Mouse (Mus musculus) embryonic facial prominence, embryonic 14.5 days (tissue): ENCODE data around the gene Irx6. TPM values are rescaled to one million over a fixed set of nuclear protein-coding genes. Genes with fewer than 3 reads are reported as not detected.

Experiments used
- ATAC-seq: fragments of 200-750 bp; cut with Nextera tagmentation; 2 replicates; pipeline ENCODE4 v1.8.0; 2017; ENCODE audit warnings: low read depth, moderate number of reproducible peaks, moderate TSS enrichment
- DNase-seq: peaks from one replicate; pipeline ENCODE4 v3.0.0-alpha.2; 2015; ENCODE audit warnings: low spot score
- H3K27ac ChIP-seq: fragments of 300-500 bp; sonication (generic); replicated peaks from 2 replicates; pipeline ENCODE4 v1.5.1; 2014; ENCODE audit warnings: low read depth, mild to moderate bottlenecking, low read length, moderate library complexity
- H3K27me3 ChIP-seq: fragments of 300-500 bp; sonication (generic); replicated peaks from 2 replicates; pipeline ENCODE4 v1.6.1; 2014; ENCODE audit warnings: low read length; ENCODE audit not compliant: control insufficient read depth, insufficient read depth
- H3K36me3 ChIP-seq: fragments of 300-500 bp; sonication (generic); 2 replicates; pipeline ENCODE4 v1.6.1; 2014; ENCODE audit warnings: low read length, mixed read lengths; ENCODE audit not compliant: control insufficient read depth, insufficient read depth
- H3K4me1 ChIP-seq: fragments of 300-500 bp; sonication (generic); 2 replicates; pipeline ENCODE4 v1.6.1; 2014; ENCODE audit warnings: antibody characterized with exemption, low read length; ENCODE audit not compliant: control insufficient read depth, insufficient read depth
- H3K4me2 ChIP-seq: fragments of 300-500 bp; sonication (generic); 2 replicates; pipeline ENCODE4 v1.6.1; 2014; ENCODE audit warnings: low read depth, mild to moderate bottlenecking, low read length, moderate library complexity, mixed read lengths
- H3K4me3 ChIP-seq: fragments of 300-500 bp; sonication (generic); 2 replicates; pipeline ENCODE4 v1.5.1; 2014; ENCODE audit warnings: low read depth, mild to moderate bottlenecking, low read length
- H3K9ac ChIP-seq: fragments of 300-500 bp; sonication (generic); 2 replicates; pipeline ENCODE4 v1.6.1; 2014; ENCODE audit warnings: low read depth, mild to moderate bottlenecking, low read length, moderate library complexity, mixed read lengths
- H3K9me3 ChIP-seq: fragments of 300-500 bp; sonication (generic); 2 replicates; pipeline ENCODE4 v1.6.1; 2016; ENCODE audit warnings: low read length; ENCODE audit not compliant: control insufficient read depth
- WGBS: fragments of 180-500 bp; shearing (Covaris S2); extraction: QIAGEN DNeasy Blood & Tissue Kit; methylation state at CpG from one replicate; pipeline ENCODE4 v1.1.7; 2014; 5-methylcytosine and 5-hydroxymethylcytosine counted together
- polyA plus RNA-seq: library from polyadenylated mRNA; unstranded; fragments of >200 nt; fragmentation: Nextera tagmentation; extraction: Ambion mirVana; gene quantifications from 2 replicates; pipeline ENCODE4 v1.2.1, GENCODE M21; 2014

The Irx6 gene
- polyA plus RNA-seq, 1 experiment from 2014 or later, result 0.40 TPM

- Histone ChIP-seq H3K27ac (no peak overlapping the region), H3K4me3 (no peak overlapping the region), H3K9ac (no peak overlapping the region), H3K9me3 (peaks cover 9% of the 10 kb centered on the region; the same call in 1 of the 2 replicates), H3K4me1 (peaks cover 9% of the 10 kb centered on the region), H3K36me3 (no peaks in the 10 kb centered on the region), H3K4me2 (no peak overlapping the region), H3K27me3 (no peaks in the 10 kb centered on the region)
- no peak for ATAC-seq
- no peak for DNase-seq
- 73% methylated on average over 1 of the region's 1 CpGs for WGBS
These were observed 39.2 kb downstream of the Irx6 start for GRCm38 (mm10) chr8:92713286-92713685.

- Histone ChIP-seq H3K4me2 (no peak overlapping the region), H3K36me3 (no peaks in the 10 kb centered on the region), H3K4me3 (no peak overlapping the region), H3K9me3 (no peaks in the 10 kb centered on the region), H3K27me3 (no peaks in the 10 kb centered on the region), H3K27ac (peak overlapping the region; percentile 21), H3K9ac (no peak overlapping the region), H3K4me1 (peaks cover 20% of the 10 kb centered on the region)
- DNase-seq (peak; percentile 46), ATAC-seq (no peak)
- WGBS, result 37% methylated on average over 4 of the region's 4 CpGs
These were observed 43.3 kb downstream of the Irx6 start for GRCm38 (mm10) chr8:92717418-92717817.

- H3K4me1 ChIP-seq, result peaks cover 24% of the 10 kb centered on the region
- WGBS, result 62% methylated on average over 5 of the region's 5 CpGs
- no peak overlapping the region for H3K4me3 ChIP-seq
- DNase-seq, result no peak
- ATAC-seq, result no peak
- no peak overlapping the region for H3K4me2 ChIP-seq
- H3K9ac ChIP-seq, result no peak overlapping the region
- H3K9me3 ChIP-seq, result no peaks in the 10 kb centered on the region
- H3K27ac ChIP-seq, result peak overlapping the region; percentile 21; the same call in 1 of the 2 replicates
- H3K27me3 ChIP-seq, result no peaks in the 10 kb centered on the region
- H3K36me3 ChIP-seq, result no peaks in the 10 kb centered on the region
These were observed 44.0 kb downstream of the Irx6 start for GRCm38 (mm10) chr8:92718057-92718456.

- Histone ChIP-seq H3K9ac (peak overlapping the region; percentile 30; the same call in 1 of the 2 replicates), H3K4me2 (peak overlapping the region; percentile 32; the same call in 1 of the 2 replicates), H3K4me1 (peaks cover 32% of the 10 kb centered on the region), H3K9me3 (no peaks in the 10 kb centered on the region), H3K27ac (0 out of 2 replicates have a peak overlapping the region, but pooled peaks have one; percentile 15), H3K36me3 (no peaks in the 10 kb centered on the region), H3K4me3 (no peak overlapping the region), H3K27me3 (no peaks in the 10 kb centered on the region)
- WGBS, result 33% methylated on average over 12 of the region's 12 CpGs
- peak; percentile 91 for ATAC-seq
- DNase-seq, result peak; percentile 93
These were observed 47.3 kb downstream of the Irx6 start for GRCm38 (mm10) chr8:92721266-92721935.

GRCm38 (mm10) chr8:92721936-92722321, 47.8 kb downstream of the Irx6 start:
- 0 out of 2 replicates have a peak overlapping the region, but pooled peaks have one; percentile 30 for H3K9ac ChIP-seq
- no peaks in the 10 kb centered on the region for H3K36me3 ChIP-seq
- 43% methylated on average over 8 of the region's 8 CpGs for WGBS
- H3K27ac ChIP-seq, result no peak overlapping the region
- no peaks in the 10 kb centered on the region; the same call in 1 of the 2 replicates for H3K27me3 ChIP-seq
- DNase-seq, result peak; percentile 83
- no peak overlapping the region for H3K4me3 ChIP-seq
- H3K4me2 ChIP-seq, result 0 out of 2 replicates have a peak overlapping the region, but pooled peaks have one; percentile 32
- no peaks in the 10 kb centered on the region for H3K9me3 ChIP-seq
- peak; percentile 16; the same call in 1 of the 2 replicates for ATAC-seq
- peaks cover 32% of the 10 kb centered on the region for H3K4me1 ChIP-seq

GRCm38 (mm10) chr8:92723320-92723719, 49.2 kb downstream of the Irx6 start:
- DNase-seq, result no peak
- Histone ChIP-seq H3K9me3 (no peaks in the 10 kb centered on the region), H3K4me2 (no peak overlapping the region), H3K27ac (no peak overlapping the region), H3K27me3 (no peaks in the 10 kb centered on the region; the same call in 1 of the 2 replicates), H3K9ac (no peak overlapping the region), H3K4me1 (peaks cover 23% of the 10 kb centered on the region), H3K4me3 (no peak overlapping the region), H3K36me3 (no peaks in the 10 kb centered on the region)
- 44% methylated on average over 6 of the region's 6 CpGs for WGBS
- no peak for ATAC-seq

GRCm38 (mm10) chr8:92723947-92724346, 49.9 kb downstream of the Irx6 start:
- no peak for DNase-seq
- 0 out of 2 replicates have a peak, but pooled peaks have one; percentile 35 for ATAC-seq
- no peak overlapping the region for H3K4me3 ChIP-seq
- H3K27me3 ChIP-seq, result no peaks in the 10 kb centered on the region; the same call in 1 of the 2 replicates
- no peak overlapping the region for H3K4me2 ChIP-seq
- no peak overlapping the region for H3K9ac ChIP-seq
- 55% methylated on average over 7 of the region's 7 CpGs for WGBS
- H3K27ac ChIP-seq, result no peak overlapping the region
- no peaks in the 10 kb centered on the region for H3K9me3 ChIP-seq
- H3K4me1 ChIP-seq, result peaks cover 23% of the 10 kb centered on the region
- H3K36me3 ChIP-seq, result no peaks in the 10 kb centered on the region

GRCm38 (mm10) chr8:92724359-92724758, 50.3 kb downstream of the Irx6 start:
- Histone ChIP-seq H3K4me2 (no peak overlapping the region), H3K36me3 (no peaks in the 10 kb centered on the region), H3K4me3 (no peak overlapping the region), H3K9ac (no peak overlapping the region), H3K4me1 (peaks cover 23% of the 10 kb centered on the region), H3K27me3 (no peaks in the 10 kb centered on the region; the same call in 1 of the 2 replicates), H3K9me3 (no peaks in the 10 kb centered on the region), H3K27ac (no peak overlapping the region)
- no peak for ATAC-seq
- no peak for DNase-seq
- WGBS, result 74% methylated on average over 8 of the region's 8 CpGs
